Mouse (Mus musculus) neural tube, embryonic 14.5 days (tissue): ENCODE measurements around the gene Prkn. TPM values are rescaled to one million over a fixed set of nuclear protein-coding genes. Genes with fewer than 3 reads are reported as not detected.

ENCODE experiments used
- ATAC-seq: fragments of 200-750 bp; cut with Nextera tagmentation; 2 replicates; pipeline ENCODE4 v1.8.0; 2017; ENCODE audit warnings: low read depth, mild to moderate bottlenecking, moderate TSS enrichment, moderate library complexity
- H3K27ac ChIP-seq: fragments of 300-500 bp; sonication (generic); 2 replicates; pipeline ENCODE4 v1.5.1; 2014; ENCODE audit warnings: low read depth, mild to moderate bottlenecking, control low read depth, low read length, moderate library complexity, mixed read lengths
- H3K27me3 ChIP-seq: fragments of 300-500 bp; sonication (generic); 2 replicates; pipeline ENCODE4 v1.6.1; 2014; ENCODE audit warnings: low read length; ENCODE audit not compliant: control insufficient read depth, insufficient read depth
- H3K36me3 ChIP-seq: fragments of 300-500 bp; sonication (generic); 2 replicates; pipeline ENCODE4 v1.6.1; 2014; ENCODE audit warnings: low read length, mixed read lengths; ENCODE audit not compliant: control insufficient read depth, insufficient read depth
- H3K4me1 ChIP-seq: fragments of 300-500 bp; sonication (generic); 2 replicates; pipeline ENCODE4 v1.6.1; 2014; ENCODE audit warnings: low read length; ENCODE audit not compliant: control insufficient read depth, insufficient read depth
- H3K4me2 ChIP-seq: fragments of 300-500 bp; sonication (generic); 2 replicates; pipeline ENCODE4 v1.6.1; 2014; ENCODE audit warnings: mild to moderate bottlenecking, low read depth, low read length, control low read depth
- H3K4me3 ChIP-seq: fragments of 300-500 bp; sonication (generic); 2 replicates; pipeline ENCODE4 v1.5.1; 2014; ENCODE audit warnings: low read depth, low read length, control low read depth, mixed read lengths
- H3K9ac ChIP-seq: fragments of 300-500 bp; sonication (generic); replicated peaks from 2 replicates; pipeline ENCODE4 v1.6.1; 2014; ENCODE audit warnings: low read depth, mild to moderate bottlenecking, control low read depth, low read length, mixed read lengths
- H3K9me3 ChIP-seq: fragments of 300-500 bp; sonication (generic); 2 replicates; pipeline ENCODE4 v1.6.1; 2016; ENCODE audit warnings: low read length; ENCODE audit not compliant: control insufficient read depth
- WGBS: fragments of 180-500 bp; shearing (Covaris S2); extraction: QIAGEN DNeasy Blood & Tissue Kit; methylation state at CpG from one replicate; pipeline ENCODE4 v1.1.7; 2014; 5-methylcytosine and 5-hydroxymethylcytosine counted together
- polyA plus RNA-seq: library from polyadenylated mRNA; unstranded; fragments of >200 nt; fragmentation: Nextera tagmentation; extraction: Ambion mirVana; gene quantifications from 2 replicates; pipeline ENCODE4 v1.2.1, GENCODE M21; 2014

Prkn gene
- polyA plus RNA-seq, 1 experiment from 2014 or later: 7.3 TPM

DNA sequence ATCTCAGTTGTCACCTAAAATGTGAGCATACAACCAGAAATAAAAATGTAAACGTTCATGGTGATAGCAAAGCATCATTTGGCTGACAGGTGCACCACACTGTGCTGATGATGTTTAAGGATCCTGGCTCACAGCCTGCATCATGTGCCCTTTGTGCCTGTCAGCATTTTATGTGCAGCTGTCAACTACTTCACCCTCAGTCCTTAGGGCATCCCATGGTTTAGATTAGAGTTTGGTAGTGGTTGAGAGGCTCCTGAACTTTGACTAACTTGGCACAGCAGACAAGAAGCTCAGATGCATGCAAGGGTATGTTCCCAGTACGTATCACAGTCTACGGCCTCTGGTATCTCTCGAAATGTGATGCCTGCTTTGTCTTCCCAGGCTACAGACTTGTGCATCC, 803.8 kb downstream of the Prkn start:
- no peak for ATAC-seq
- H3K36me3 ChIP-seq: no peaks in the 10 kb centered on the region
- H3K4me1 ChIP-seq: no peaks in the 10 kb centered on the region
- WGBS: 76% methylated on average over 4 of the region's 4 CpGs
- no peak overlapping the region for H3K9ac ChIP-seq
- no peak overlapping the region for H3K4me2 ChIP-seq
- H3K27ac ChIP-seq: no peak overlapping the region
- H3K9me3 ChIP-seq: no peaks in the 10 kb centered on the region
- H3K27me3 ChIP-seq: no peaks in the 10 kb centered on the region
- H3K4me3 ChIP-seq: no peak overlapping the region

DNA sequence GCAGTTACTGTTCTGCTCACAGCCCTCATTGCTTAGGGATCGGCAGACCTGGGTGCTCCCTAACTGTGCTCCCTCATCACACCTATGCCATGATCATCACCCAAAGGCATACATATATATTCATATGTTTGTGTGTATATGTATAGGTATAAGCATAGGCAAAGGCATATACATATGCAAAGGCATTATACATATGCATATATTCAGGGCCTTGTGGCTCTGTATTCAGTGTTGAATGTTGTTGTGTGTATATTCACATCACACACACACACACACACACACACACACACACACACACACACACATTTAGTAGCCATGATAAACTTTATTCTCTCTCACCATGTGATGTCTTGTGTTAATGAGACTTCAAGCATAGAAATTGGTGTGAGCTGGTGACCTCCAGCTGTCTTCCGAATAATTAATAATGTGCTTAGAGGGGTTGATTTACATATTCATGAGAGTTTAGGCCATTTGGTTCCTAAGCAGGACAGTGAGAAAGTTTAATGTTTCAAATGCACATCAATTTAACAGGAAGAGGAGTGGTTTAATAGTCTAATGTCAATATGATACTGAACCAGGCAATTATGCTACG, 804.8 kb downstream of the Prkn start:
- Histone ChIP-seq H3K4me2 (no peak overlapping the region), H3K36me3 (no peaks in the 10 kb centered on the region), H3K9me3 (no peaks in the 10 kb centered on the region), H3K4me3 (no peak overlapping the region), H3K27ac (no peak overlapping the region), H3K9ac (no peak overlapping the region), H3K4me1 (no peaks in the 10 kb centered on the region), H3K27me3 (no peaks in the 10 kb centered on the region)
- no peak for ATAC-seq
- 50% methylated on average over 3 of the region's 3 CpGs for WGBS

DNA sequence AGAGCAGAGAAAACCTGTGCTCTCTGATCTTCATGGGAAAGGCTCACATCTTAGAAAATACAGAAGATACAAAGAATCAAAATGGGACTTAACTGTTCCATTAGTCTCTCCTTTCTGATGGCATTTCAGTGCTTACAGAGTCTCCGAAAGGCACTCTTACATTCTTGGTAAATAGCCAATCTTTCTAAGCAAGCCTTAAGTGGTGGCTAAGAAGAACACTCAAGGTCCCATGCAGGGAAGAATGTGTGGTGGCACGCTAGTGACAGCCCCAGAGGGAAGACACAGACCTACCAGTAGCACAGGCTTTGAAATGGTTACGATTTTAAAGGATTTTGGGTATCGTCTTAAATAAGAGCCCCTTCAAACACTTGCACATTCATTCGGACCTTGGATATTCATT, 816.2 kb downstream of the Prkn start:
- WGBS: 82% methylated on average over 5 of the region's 5 CpGs
- no peaks in the 10 kb centered on the region for H3K4me1 ChIP-seq
- H3K36me3 ChIP-seq: no peaks in the 10 kb centered on the region
- H3K27ac ChIP-seq: no peak overlapping the region
- H3K9ac ChIP-seq: no peak overlapping the region
- H3K27me3 ChIP-seq: no peaks in the 10 kb centered on the region
- no peaks in the 10 kb centered on the region for H3K9me3 ChIP-seq
- no peak overlapping the region for H3K4me2 ChIP-seq
- no peak for ATAC-seq
- H3K4me3 ChIP-seq: no peak overlapping the region

DNA sequence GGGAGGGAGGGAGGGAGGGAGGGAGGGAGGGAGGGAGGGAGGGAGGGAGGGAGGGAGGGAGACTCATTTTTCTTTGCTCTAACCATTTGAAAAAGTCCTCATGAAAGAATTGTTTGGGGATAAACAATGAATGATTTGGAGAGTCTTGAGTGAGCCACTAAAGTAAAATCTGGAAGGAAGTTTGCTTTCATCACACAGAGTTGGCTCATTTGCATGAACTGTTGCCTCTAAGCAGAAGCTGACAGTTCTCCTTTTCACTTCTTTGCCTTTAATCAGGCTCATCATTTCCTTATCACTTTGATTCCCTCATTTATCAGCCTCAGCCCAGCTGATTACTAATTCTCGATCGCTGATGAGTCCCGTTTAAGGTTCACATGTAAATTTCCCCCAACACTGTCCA, 816.7 kb downstream of the Prkn start:
- H3K36me3 ChIP-seq: no peaks in the 10 kb centered on the region

DNA sequence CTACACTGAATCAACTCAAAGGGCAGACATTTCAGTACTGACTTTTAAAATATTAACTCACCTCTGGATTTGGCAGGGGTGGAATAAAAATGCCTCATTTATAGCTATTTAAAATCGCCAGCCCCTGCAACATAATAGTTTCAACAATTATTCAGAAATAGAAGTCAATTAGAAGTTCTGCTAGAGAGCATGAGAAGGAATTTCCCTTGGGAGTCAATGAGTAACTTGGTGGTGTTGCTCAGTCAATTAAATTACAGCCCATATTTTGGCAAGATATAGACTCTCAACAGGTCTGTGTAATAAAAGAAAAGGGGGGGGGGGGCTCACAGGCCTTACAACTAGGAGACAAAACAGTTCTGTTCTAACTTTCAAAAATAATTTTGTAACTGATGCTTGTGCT, 821.7 kb downstream of the Prkn start:
- Histone ChIP-seq H3K36me3 (no peaks in the 10 kb centered on the region), H3K4me2 (no peak overlapping the region), H3K9me3 (no peaks in the 10 kb centered on the region), H3K27ac (no peak overlapping the region), H3K4me1 (no peaks in the 10 kb centered on the region), H3K27me3 (no peaks in the 10 kb centered on the region; the same call in 1 of the 2 replicates), H3K9ac (no peak overlapping the region), H3K4me3 (no peak overlapping the region)
- no peak for ATAC-seq
- 87% methylated on average over 1 of the region's 1 CpGs for WGBS

More for the DNA sequence above, 816.7 kb downstream of the Prkn start:
- H3K4me1 ChIP-seq: no peaks in the 10 kb centered on the region
- no peak overlapping the region for H3K4me3 ChIP-seq
- no peak overlapping the region for H3K27ac ChIP-seq
- H3K4me2 ChIP-seq: no peak overlapping the region
- H3K27me3 ChIP-seq: no peaks in the 10 kb centered on the region
- WGBS: 89% methylated on average over 3 of the region's 3 CpGs
- ATAC-seq: no peak
- H3K9me3 ChIP-seq: no peaks in the 10 kb centered on the region
- H3K9ac ChIP-seq: no peak overlapping the region

DNA sequence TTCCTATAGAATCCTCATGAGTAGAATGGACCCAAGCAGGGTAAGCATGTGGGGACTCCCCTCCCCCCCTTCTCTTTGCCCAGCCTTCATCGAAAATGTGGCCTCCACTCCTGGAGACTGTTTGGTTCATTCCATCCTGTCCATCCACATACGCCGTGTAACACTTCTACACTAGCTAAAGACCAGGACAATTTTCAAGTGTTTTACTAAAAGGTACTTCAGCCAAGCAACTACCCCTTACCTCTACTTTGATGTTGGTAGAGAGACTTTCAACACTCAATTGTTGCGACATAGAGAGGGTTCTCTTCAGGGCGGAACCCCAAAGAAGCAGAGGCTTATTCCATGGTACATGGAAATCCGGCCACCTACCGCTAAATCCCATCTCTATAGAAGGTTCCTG, 823.3 kb downstream of the Prkn start:
- Histone ChIP-seq H3K27ac (no peak overlapping the region), H3K36me3 (no peaks in the 10 kb centered on the region), H3K9me3 (no peaks in the 10 kb centered on the region), H3K27me3 (no peaks in the 10 kb centered on the region; the same call in 1 of the 2 replicates), H3K9ac (no peak overlapping the region), H3K4me1 (no peaks in the 10 kb centered on the region), H3K4me2 (no peak overlapping the region), H3K4me3 (no peak overlapping the region)
- WGBS: 96% methylated on average over 7 of the region's 7 CpGs
- ATAC-seq: no peak

DNA sequence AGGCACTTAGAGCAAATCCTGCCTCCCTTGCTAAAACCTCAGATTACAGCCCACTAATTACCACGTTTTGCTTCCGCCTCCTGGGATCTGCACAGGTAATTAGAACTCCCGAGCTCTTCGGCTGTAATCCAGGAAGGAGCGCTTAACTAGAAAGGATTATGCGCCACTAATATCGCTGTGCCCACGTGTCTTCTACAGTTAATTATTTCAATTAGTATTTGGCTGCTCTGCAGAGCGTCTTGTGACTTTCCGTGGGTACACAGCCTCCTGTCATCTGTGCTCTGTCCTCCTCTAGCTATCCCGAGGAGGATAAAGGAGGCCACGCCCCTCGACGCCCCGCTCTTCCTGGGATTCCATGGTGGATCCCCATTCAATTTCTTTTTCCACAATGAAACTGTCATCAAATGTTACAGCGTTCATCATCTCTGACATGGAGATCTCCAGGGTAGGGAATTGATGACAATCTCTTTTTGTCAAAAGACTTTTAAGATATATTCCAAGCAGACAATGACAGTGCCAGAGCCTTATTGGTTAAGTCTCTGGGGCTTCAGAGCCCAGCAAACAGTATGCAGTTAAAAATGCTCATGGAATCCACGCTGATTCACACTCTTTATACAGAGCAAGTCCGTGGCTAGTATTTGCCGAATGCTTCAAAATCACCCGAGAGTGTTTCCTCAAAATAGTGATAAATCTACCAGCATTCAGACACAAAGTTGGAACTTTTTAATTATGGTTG, 824.6 kb downstream of the Prkn start:
- Histone ChIP-seq H3K9ac (no peak overlapping the region), H3K4me2 (peak overlapping the region; percentile 30; the same call in 1 of the 2 replicates)

DNA sequence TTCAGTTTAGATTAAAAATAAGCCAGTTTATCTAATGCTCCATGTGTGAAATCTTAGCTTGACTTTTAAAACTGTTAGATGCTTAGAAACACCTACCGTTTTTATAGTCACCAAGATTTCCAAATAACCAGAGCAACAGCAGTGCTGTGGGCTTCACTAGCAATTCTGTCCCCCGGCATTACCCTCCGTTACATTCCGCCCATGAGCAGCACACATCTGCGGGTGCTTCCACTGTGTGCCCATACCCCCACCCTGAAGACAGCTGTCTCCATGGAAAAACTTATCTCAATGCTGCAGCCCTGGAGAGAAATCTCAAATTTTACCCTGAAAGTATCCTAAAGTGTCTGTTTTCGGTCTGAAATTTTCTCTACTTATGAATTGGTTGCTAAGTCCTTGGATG, 839.5 kb downstream of the Prkn start:
- Histone ChIP-seq H3K36me3 (no peaks in the 10 kb centered on the region), H3K4me2 (no peak overlapping the region), H3K27me3 (no peaks in the 10 kb centered on the region), H3K4me3 (no peak overlapping the region), H3K4me1 (no peaks in the 10 kb centered on the region), H3K9me3 (no peaks in the 10 kb centered on the region), H3K9ac (no peak overlapping the region), H3K27ac (no peak overlapping the region)
- WGBS: 91% methylated on average over 6 of the region's 6 CpGs
- ATAC-seq: no peak

More for the DNA sequence above, 824.6 kb downstream of the Prkn start:
- Histone ChIP-seq H3K36me3 (no peaks in the 10 kb centered on the region), H3K4me1 (no peaks in the 10 kb centered on the region), H3K27me3 (no peaks in the 10 kb centered on the region; the same call in 1 of the 2 replicates), H3K4me3 (peak overlapping the region; percentile 1; the same call in 1 of the 2 replicates), H3K27ac (no peak overlapping the region), H3K9me3 (no peaks in the 10 kb centered on the region)
- WGBS: 36% methylated on average over 20 of the region's 20 CpGs
- peak; percentile 80; the same call in 1 of the 2 replicates for ATAC-seq

DNA sequence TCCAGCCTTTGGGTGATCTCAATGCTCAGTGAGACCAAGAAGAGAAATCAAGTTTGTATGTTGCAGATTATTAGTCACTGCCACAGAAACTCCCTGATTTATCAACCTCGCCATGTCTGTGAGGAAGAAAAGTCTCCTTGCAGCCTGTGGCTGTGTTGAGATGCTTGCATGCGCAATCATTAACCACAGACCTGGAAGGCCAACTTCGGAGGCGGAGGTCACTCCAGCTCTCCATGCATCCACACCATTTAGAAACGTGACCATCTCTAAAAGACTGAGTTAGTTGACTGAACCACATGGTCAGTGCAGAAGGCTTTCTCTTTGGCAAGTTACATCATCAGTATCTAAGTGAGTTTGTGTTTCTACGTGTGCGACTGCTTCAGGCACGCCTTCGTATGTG, 840.3 kb downstream of the Prkn start:
- 88% methylated on average over 9 of the region's 9 CpGs for WGBS

More for the DNA sequence above, 840.3 kb downstream of the Prkn start:
- no peak for ATAC-seq
- no peak overlapping the region for H3K27ac ChIP-seq
- no peaks in the 10 kb centered on the region for H3K9me3 ChIP-seq
- no peaks in the 10 kb centered on the region for H3K27me3 ChIP-seq
- no peak overlapping the region for H3K9ac ChIP-seq
- H3K4me2 ChIP-seq: no peak overlapping the region
- no peak overlapping the region for H3K4me3 ChIP-seq
- H3K36me3 ChIP-seq: no peaks in the 10 kb centered on the region
- H3K4me1 ChIP-seq: no peaks in the 10 kb centered on the region
